Mouse (Mus musculus) erythroblast, embryonic 14.5 days (primary cell): Measurements from ENCODE around the gene Sgcd.

Experiments
- GATA1 ChIP-seq: IDR thresholded peaks from 2 replicates; pipeline ENCODE4 v1.6.1; 2012; ENCODE audit warnings: low read length, inconsistent platforms, mixed read lengths
- TAL1 ChIP-seq: IDR thresholded peaks from 3 replicates; pipeline ENCODE4 v1.6.1; 2012; ENCODE audit warnings: low read length, inconsistent platforms, mixed read lengths

DNA sequence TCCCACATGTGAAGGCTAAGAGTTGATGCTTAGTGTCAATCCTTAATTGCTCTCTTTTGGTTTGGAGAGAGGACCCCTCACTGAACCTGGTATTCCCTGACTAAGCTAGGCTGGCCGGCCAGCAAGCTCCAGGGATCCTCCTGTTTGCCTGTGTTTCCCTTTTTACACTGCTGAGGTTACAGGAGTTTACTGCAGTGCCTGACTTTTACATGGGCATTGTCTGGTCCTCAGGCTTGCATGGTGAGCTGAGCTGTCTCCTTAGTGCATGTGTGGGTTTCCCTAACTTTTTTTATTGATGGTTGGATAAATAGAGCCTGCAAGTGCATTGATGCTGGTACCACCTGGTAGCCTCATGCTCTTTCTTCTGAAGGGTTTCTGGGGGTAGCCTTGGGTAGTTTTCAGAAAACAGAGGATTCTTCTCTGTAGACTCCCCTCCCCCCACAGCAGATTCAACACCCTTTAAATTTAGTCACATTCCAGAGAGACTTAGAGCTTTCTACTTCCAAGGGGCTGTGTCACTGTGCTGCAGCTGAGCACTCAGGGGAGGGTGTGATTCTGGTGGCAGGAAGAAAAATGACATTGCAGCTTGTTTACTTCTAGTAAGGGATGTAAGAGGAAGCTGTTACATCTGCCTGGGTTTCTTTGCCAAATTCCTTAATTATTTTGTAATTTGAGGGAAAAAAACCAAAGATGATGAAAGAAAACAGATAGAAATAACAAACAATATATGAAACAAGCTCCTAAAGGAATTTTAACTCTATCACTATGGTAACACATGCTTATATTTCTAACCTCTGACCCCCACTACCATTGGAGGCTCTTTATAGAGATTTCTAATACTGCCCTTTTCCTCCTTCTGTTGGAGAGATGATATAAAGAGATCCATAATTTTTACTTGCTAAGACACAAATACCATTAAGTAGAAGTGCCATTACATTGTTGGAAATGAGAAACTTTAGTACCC lies 831.8 kb downstream of the Sgcd start:
- TF ChIP-seq TAL1 (no peak), GATA1 (no peak)
